Mouse (Mus musculus): ENCODE measurements around the gene Golt1b. TPM values are rescaled to one million over a fixed set of nuclear protein-coding genes. Genes with fewer than 3 reads are reported as not detected.

The Golt1b gene
- polyA plus RNA-seq, 1 experiment from 2014 or later, result 86.3 TPM

DNA sequence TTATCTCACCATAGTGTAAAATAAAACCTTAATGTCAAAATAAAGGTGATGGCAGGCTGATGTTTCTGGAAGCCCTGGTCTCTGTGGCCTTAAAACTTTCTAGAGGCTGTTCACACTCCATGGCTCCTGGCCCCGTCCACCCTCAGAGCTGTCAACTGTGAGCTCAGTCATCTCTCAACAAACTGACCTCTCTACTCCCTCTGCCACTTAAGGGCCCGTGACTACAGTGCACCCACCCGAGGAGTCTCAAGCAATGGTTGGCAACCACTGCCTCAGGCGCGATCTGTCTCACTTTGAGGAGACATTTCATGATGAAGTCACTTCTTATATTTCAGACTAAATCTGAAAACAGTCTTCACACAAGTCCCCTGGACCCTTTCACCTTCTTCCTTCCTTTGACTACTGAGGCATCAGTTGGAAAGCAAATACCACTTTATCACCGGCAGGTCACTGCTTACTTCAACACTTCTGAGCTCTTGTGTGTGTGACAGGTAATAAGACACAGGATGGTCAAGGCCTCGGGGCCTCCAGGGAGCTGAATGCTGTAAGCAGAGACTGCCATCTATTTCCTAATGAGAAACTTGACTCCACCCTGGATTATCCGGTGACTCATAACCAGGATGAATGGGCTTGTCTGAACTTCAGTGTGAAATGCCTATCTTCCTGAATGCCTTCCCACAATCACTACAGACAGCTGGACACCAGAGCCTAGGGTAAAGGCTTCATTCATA lies 21.1 kb upstream of the Golt1b start:
- Histone ChIP-seq H3K27ac (no peak overlapping the region), H3K4me2 (replicated peaks) (no peak overlapping the region), H3K4me1 (replicated peaks) (no peaks in the 10 kb centered on the region), H3K36me3 (peaks cover 84% of the 10 kb centered on the region), H3K27me3 (no peaks in the 10 kb centered on the region), H3K9ac (replicated peaks) (no peak overlapping the region), H3K4me3 (replicated peaks) (no peak overlapping the region), H3K9me3 (no peaks in the 10 kb centered on the region)
- WGBS, result 93% methylated on average over 8 of the region's 8 CpGs
- ATAC-seq, result no peak

GRCm38 (mm10) chr6:142366473-142367018 lies 20.5 kb upstream of the Golt1b start:
- Histone ChIP-seq H3K9me3 (no peaks in the 10 kb centered on the region), H3K4me2 (replicated peaks) (no peak overlapping the region), H3K27ac (no peak overlapping the region), H3K27me3 (no peaks in the 10 kb centered on the region), H3K36me3 (peaks cover 83% of the 10 kb centered on the region), H3K9ac (replicated peaks) (no peak overlapping the region), H3K4me3 (replicated peaks) (no peak overlapping the region), H3K4me1 (replicated peaks) (no peaks in the 10 kb centered on the region)
- 94% methylated on average over 10 of the region's 10 CpGs for WGBS
- ATAC-seq, result no peak

DNA sequence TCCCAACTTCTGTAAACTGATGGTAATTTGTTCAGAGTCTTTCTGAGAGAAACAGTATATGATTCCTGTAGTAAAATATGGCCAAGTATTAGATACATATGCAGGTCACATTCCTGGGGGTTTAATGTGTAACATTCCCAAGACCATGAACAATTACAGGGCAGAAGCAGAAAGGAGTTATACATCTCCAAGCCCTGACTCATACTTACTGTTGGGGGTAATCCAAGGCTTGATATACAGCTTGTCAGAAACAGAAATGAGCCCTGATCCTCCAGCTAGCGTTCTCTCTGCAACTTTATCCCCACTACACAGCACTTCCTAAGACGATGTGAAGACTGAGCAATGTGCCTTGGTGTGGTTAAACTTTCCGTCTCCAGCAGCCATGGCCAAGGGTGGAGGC lies 19.5 kb upstream of the Golt1b start:
- Histone ChIP-seq H3K9me3 (no peaks in the 10 kb centered on the region), H3K4me1 (replicated peaks) (no peaks in the 10 kb centered on the region), H3K9ac (replicated peaks) (no peak overlapping the region), H3K4me3 (replicated peaks) (no peak overlapping the region), H3K36me3 (peaks cover 84% of the 10 kb centered on the region), H3K27ac (no peak overlapping the region), H3K4me2 (replicated peaks) (no peak overlapping the region), H3K27me3 (no peaks in the 10 kb centered on the region)
- ATAC-seq, result no peak
- 92% methylated on average over 3 of the region's 3 CpGs for WGBS

GRCm38 (mm10) chr6:142369568-142369967 lies 17.5 kb upstream of the Golt1b start:
- H3K4me1 ChIP-seq (replicated peaks), result no peaks in the 10 kb centered on the region
- H3K27ac ChIP-seq, result no peak overlapping the region
- H3K36me3 ChIP-seq, result peaks cover 85% of the 10 kb centered on the region
- H3K4me2 ChIP-seq (replicated peaks), result no peak overlapping the region
- WGBS, result 97% methylated on average over 3 of the region's 3 CpGs
- no peak for ATAC-seq
- H3K9ac ChIP-seq (replicated peaks), result no peak overlapping the region
- H3K27me3 ChIP-seq, result no peaks in the 10 kb centered on the region
- H3K9me3 ChIP-seq, result no peaks in the 10 kb centered on the region
- no peak overlapping the region for H3K4me3 ChIP-seq (replicated peaks)

GRCm38 (mm10) chr6:142377081-142377480 lies 9.9 kb upstream of the Golt1b start:
- no peaks in the 10 kb centered on the region for H3K9me3 ChIP-seq
- no peak overlapping the region for H3K9ac ChIP-seq (replicated peaks)
- no peaks in the 10 kb centered on the region for H3K27me3 ChIP-seq
- H3K36me3 ChIP-seq, result peaks cover 45% of the 10 kb centered on the region
- H3K4me2 ChIP-seq (replicated peaks), result no peak overlapping the region
- WGBS, result 78% methylated on average over 1 of the region's 1 CpGs
- no peak overlapping the region for H3K4me3 ChIP-seq (replicated peaks)
- H3K27ac ChIP-seq, result no peak overlapping the region
- ATAC-seq, result no peak
- no peaks in the 10 kb centered on the region for H3K4me1 ChIP-seq (replicated peaks)

- no peak overlapping the region for H3K4me2 ChIP-seq (replicated peaks)
- H3K9me3 ChIP-seq, result no peaks in the 10 kb centered on the region
- no peak overlapping the region for H3K27ac ChIP-seq
- WGBS, result 93% methylated on average over 8 of the region's 8 CpGs
- H3K27me3 ChIP-seq, result no peaks in the 10 kb centered on the region
- no peak overlapping the region for H3K9ac ChIP-seq (replicated peaks)
- no peaks in the 10 kb centered on the region for H3K4me1 ChIP-seq (replicated peaks)
- H3K36me3 ChIP-seq, result peaks cover 31% of the 10 kb centered on the region
- no peak overlapping the region for H3K4me3 ChIP-seq (replicated peaks)
- ATAC-seq, result no peak
Observed at GRCm38 (mm10) chr6:142378576-142379330, 8.3 kb upstream of the Golt1b start.

GRCm38 (mm10) chr6:142379961-142380360 lies 7.1 kb upstream of the Golt1b start:
- Histone ChIP-seq H3K4me2 (replicated peaks) (no peak overlapping the region), H3K27ac (no peak overlapping the region), H3K9ac (replicated peaks) (no peak overlapping the region), H3K27me3 (no peaks in the 10 kb centered on the region), H3K4me3 (replicated peaks) (no peak overlapping the region), H3K4me1 (replicated peaks) (no peaks in the 10 kb centered on the region), H3K9me3 (no peaks in the 10 kb centered on the region), H3K36me3 (peaks cover 18% of the 10 kb centered on the region)
- WGBS, result 92% methylated on average over 6 of the region's 6 CpGs
- ATAC-seq, result no peak

DNA sequence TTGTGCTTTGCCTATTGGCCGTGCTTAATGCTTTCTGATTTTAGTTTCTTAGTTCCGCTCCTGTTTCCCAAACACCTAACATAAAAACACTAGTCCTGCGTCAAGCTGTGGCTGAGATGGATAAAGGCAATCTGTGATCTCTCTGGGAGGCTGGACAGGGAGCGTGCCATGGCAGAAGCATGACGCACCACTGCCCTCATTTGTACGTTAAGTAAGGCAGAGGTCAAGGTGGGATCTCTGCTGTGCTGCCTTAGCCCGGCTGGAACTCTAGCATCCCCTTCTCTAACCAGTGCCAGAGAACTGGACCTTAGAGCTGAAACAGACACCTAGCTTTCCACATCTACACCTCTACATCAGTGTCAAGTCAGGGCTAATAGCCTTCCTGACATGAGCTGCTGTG lies 5.4 kb upstream of the Golt1b start:
- Histone ChIP-seq H3K4me3 (replicated peaks) (no peak overlapping the region), H3K27ac (no peak overlapping the region), H3K27me3 (no peaks in the 10 kb centered on the region), H3K4me2 (replicated peaks) (no peak overlapping the region), H3K4me1 (replicated peaks) (peaks cover 6% of the 10 kb centered on the region), H3K36me3 (peaks cover 5% of the 10 kb centered on the region), H3K9me3 (no peaks in the 10 kb centered on the region), H3K9ac (replicated peaks) (no peak overlapping the region)
- ATAC-seq, result no peak
- 87% methylated on average over 7 of the region's 7 CpGs for WGBS

- H3K9me3 ChIP-seq, result no peaks in the 10 kb centered on the region
- no peaks in the 10 kb centered on the region for H3K27me3 ChIP-seq
- ATAC-seq, result no peak
- no peak overlapping the region for H3K4me2 ChIP-seq (replicated peaks)
- peaks cover 25% of the 10 kb centered on the region for H3K4me1 ChIP-seq (replicated peaks)
- WGBS, result 93% methylated on average over 9 of the region's 9 CpGs
- H3K4me3 ChIP-seq (replicated peaks), result no peak overlapping the region
- H3K36me3 ChIP-seq, result no peaks in the 10 kb centered on the region
- H3K9ac ChIP-seq (replicated peaks), result no peak overlapping the region
- H3K27ac ChIP-seq, result no peak overlapping the region
Observed at GRCm38 (mm10) chr6:142384521-142384920, 2.5 kb upstream of the Golt1b start.

GRCm38 (mm10) chr6:142386285-142387010 lies 573 bp upstream of the Golt1b start:
- Histone ChIP-seq H3K4me1 (replicated peaks) (peaks cover 25% of the 10 kb centered on the region), H3K9me3 (no peaks in the 10 kb centered on the region), H3K9ac (replicated peaks) (peak overlapping the region; percentile 55), H3K27me3 (no peaks in the 10 kb centered on the region), H3K4me2 (replicated peaks) (peak overlapping the region; percentile 86), H3K4me3 (replicated peaks) (peak overlapping the region; percentile 100), H3K36me3 (no peaks in the 10 kb centered on the region), H3K27ac (no peak overlapping the region)
- ATAC-seq, result peak; percentile 90
- 7% methylated on average over 31 of the region's 31 CpGs for WGBS

GRCm38 (mm10) chr6:142387755-142388271 lies 792 bp downstream of the Golt1b start:
- no peak overlapping the region for H3K27ac ChIP-seq
- no peaks in the 10 kb centered on the region for H3K27me3 ChIP-seq
- WGBS, result 23% methylated on average over 8 of the region's 8 CpGs
- no peaks in the 10 kb centered on the region for H3K9me3 ChIP-seq
- peak overlapping the region; percentile 86 for H3K4me2 ChIP-seq (replicated peaks)
- peak overlapping the region; percentile 91 for H3K9ac ChIP-seq (replicated peaks)
- no peak for ATAC-seq
- H3K4me1 ChIP-seq (replicated peaks), result peaks cover 25% of the 10 kb centered on the region
- 0 out of 2 replicates have a peak, but pooled peaks cover under 1% of the 10 kb centered on the region for H3K36me3 ChIP-seq
- peak overlapping the region; percentile 100 for H3K4me3 ChIP-seq (replicated peaks)

DNA sequence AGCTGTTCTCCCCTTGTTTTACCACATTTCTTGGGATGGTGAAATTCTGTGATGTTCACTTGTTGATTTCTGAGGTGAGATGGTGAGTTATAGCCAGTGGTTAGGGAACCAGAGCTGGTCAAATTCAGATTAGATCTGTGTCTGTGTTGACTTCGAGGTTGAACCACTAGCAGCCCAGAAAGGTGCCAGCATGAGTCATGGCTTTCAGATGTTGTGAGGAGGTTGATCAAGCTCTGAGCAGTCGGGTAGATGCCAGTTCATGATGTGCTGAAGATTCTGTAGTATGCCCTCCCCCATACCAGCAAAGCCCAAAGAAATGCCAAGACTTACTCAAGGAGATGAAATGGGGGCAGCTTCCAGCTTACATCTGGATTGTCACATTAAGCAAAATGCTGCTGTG lies 2.1 kb downstream of the Golt1b start:
- no peaks in the 10 kb centered on the region for H3K9me3 ChIP-seq
- no peaks in the 10 kb centered on the region for H3K27me3 ChIP-seq
- H3K4me2 ChIP-seq (replicated peaks), result no peak overlapping the region
- no peak overlapping the region for H3K4me3 ChIP-seq (replicated peaks)
- WGBS, result 88% methylated on average over 2 of the region's 2 CpGs
- no peak for ATAC-seq
- H3K36me3 ChIP-seq, result peaks cover 12% of the 10 kb centered on the region
- no peak overlapping the region for H3K27ac ChIP-seq
- H3K9ac ChIP-seq (replicated peaks), result no peak overlapping the region
- peaks cover 25% of the 10 kb centered on the region for H3K4me1 ChIP-seq (replicated peaks)
